Mouse (Mus musculus): ENCODE measurements at regions not wholly inside any gene's neighbourhood (a gene's known extent, or its start where the extent isn't known, plus 50 kb on each side); places are given as distances from the start of the nearest gene placed in this dataset.

- TF ChIP-seq POLR2A (IDR thresholded peaks at IDR 0.05; ENCODE audit: insufficient read depth, low read length) (no peak), CTCF (IDR thresholded peaks at IDR 0.05; ENCODE audit: low read depth, low read length) (no peak), EP300 (IDR thresholded peaks at IDR 0.05; ENCODE audit: insufficient read depth, low read depth, low read length) (no peak)
Observed at GRCm38 (mm10) chr4:140320120-140320921, 73.7 kb upstream of the Igsf21 start.
